Mouse (Mus musculus) forebrain, postnatal 0 days (tissue): ENCODE data around the gene Olfr104-ps. TPM values are rescaled to one million over a fixed set of nuclear protein-coding genes. Genes with fewer than 3 reads are reported as not detected.

Experiments used
- ATAC-seq: fragments of 200-750 bp; cut with Nextera tagmentation; 2 replicates; pipeline ENCODE4 v1.8.0; 2017; ENCODE audit warnings: mild to moderate bottlenecking, moderate library complexity
- DNase-seq: peaks from one replicate; pipeline ENCODE4 v3.0.0-alpha.2; 2015
- H3K27ac ChIP-seq: fragments of 300-500 bp; sonication (generic); 2 replicates; pipeline ENCODE4 v1.5.1; 2014; ENCODE audit warnings: low read depth, mild to moderate bottlenecking, antibody characterized with exemption, low read length, moderate library complexity, mixed read lengths
- H3K27me3 ChIP-seq: fragments of 300-500 bp; sonication (generic); 2 replicates; pipeline ENCODE4 v1.6.1; 2014; ENCODE audit warnings: mild to moderate bottlenecking, low read length, mixed read lengths; ENCODE audit not compliant: insufficient read depth
- H3K36me3 ChIP-seq: fragments of 300-500 bp; sonication (generic); 2 replicates; pipeline ENCODE4 v1.6.1; 2014; ENCODE audit warnings: mild to moderate bottlenecking, moderate library complexity; ENCODE audit not compliant: insufficient read depth
- H3K4me1 ChIP-seq: fragments of 300-500 bp; sonication (generic); 2 replicates; pipeline ENCODE4 v1.6.1; 2014; ENCODE audit warnings: antibody characterized with exemption; ENCODE audit not compliant: insufficient read depth
- H3K4me2 ChIP-seq: fragments of 300-500 bp; sonication (generic); 2 replicates; pipeline ENCODE4 v1.6.1; 2014; ENCODE audit warnings: low read depth, mild to moderate bottlenecking, moderate library complexity
- H3K4me3 ChIP-seq: fragments of 300-500 bp; sonication (generic); 2 replicates; pipeline ENCODE4 v1.5.1; 2014; ENCODE audit warnings: low read depth, low read length, mixed read lengths
- H3K9ac ChIP-seq: fragments of 300-500 bp; sonication (generic); 2 replicates; pipeline ENCODE4 v1.6.1; 2014; ENCODE audit warnings: mild to moderate bottlenecking
- H3K9me3 ChIP-seq: fragments of 300-500 bp; sonication (generic); 2 replicates; pipeline ENCODE4 v1.6.1; 2016; ENCODE audit warnings: low read length
- CTCF ChIP-seq: sonication (generic); IDR thresholded peaks from 2 replicates; pipeline ENCODE4 v1.5.1; 2016; ENCODE audit warnings: antibody characterized with exemption, control low read depth, low read depth
- WGBS: fragments of 180-500 bp; shearing (Covaris S2); extraction: QIAGEN DNeasy Blood & Tissue Kit; methylation state at CpG from one replicate; pipeline ENCODE4 v1.1.7; 2014; 5-methylcytosine and 5-hydroxymethylcytosine counted together
- polyA plus RNA-seq: library from polyadenylated mRNA; unstranded; fragments of >200 nt; fragmentation: Nextera tagmentation; extraction: Ambion mirVana; gene quantifications from 2 replicates; pipeline ENCODE4 v1.2.1, GENCODE M21; 2015
- total RNA-seq: library from RNA; depleted of rRNA; stranded (reverse); fragments of >200 nt; gene quantifications from 2 replicates; pipeline ENCODE4 v1.2.3, GENCODE M21; 2014; rRNA removed

The Olfr104-ps gene
- total RNA-seq: not detected in 2 replicates
- not detected in 2 replicates for polyA plus RNA-seq

DNA sequence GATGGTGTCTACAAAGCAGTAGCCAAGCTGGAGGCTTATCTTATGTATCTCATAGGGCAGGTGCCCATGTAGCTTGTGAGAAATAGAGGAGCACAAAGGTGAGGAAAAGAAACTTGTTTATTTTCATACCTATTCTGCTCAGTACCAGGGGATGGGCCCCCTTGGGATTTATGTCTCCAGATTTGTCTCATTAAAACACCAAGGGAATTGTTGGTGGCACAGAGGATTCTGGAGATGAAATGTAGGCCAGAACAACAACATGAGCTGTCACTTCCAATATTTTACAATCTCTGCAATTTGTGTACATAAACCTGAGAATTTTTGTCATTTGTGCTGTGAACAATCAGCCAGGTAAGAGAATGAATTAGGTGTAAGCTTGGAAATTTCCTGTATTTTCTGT lies at the start of gene Olfr104-ps:
TSS of gene Olfr104-ps (plus strand) at position 301 of the 400 bp plus-strand sequence.
- no peaks in the 10 kb centered on the region for H3K36me3 ChIP-seq
- DNase-seq (no peak), ATAC-seq (no peak)
- H3K27me3 ChIP-seq: no peaks in the 10 kb centered on the region
- no peak within 1 kb of the TSS for H3K4me2 ChIP-seq
- H3K27ac ChIP-seq: no peak within 1 kb of the TSS
- no peak within 1 kb of the TSS for H3K4me3 ChIP-seq
- no peaks in the 10 kb centered on the region for H3K9me3 ChIP-seq
- no peak within 1 kb of the TSS for H3K9ac ChIP-seq
- H3K4me1 ChIP-seq: no peaks in the 10 kb centered on the region
- no peak for TF ChIP-seq CTCF

DNA sequence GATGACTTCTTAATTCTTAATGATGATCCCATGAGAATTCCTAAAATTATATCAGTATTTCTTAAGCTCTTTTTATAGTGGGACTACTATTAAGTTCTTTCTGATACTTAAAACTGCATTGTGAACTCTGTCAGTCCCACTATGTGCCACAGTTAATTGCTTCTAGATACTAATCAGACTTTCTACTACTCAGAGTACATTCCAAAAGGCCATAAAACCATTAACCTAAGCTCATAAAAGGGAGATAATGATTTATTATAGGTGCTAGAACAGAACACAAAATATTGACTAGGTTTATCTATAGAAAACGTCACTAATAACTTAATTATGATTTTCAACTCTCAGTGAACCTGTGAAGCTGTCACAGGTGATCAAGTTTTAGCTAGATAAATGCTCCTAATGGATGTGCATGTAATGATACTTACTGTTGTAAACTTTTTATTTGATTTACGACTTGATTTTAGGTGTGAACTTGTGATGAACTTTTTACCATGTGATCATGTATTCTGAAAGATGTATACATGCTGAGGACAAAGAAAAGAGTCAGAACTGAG lies 49.2 kb upstream of the Olfr104-ps start:
- Histone ChIP-seq H3K4me3 (no peak overlapping the region), H3K4me1 (no peaks in the 10 kb centered on the region), H3K9me3 (no peaks in the 10 kb centered on the region), H3K4me2 (no peak overlapping the region), H3K9ac (no peak overlapping the region), H3K36me3 (no peaks in the 10 kb centered on the region), H3K27me3 (no peaks in the 10 kb centered on the region), H3K27ac (no peak overlapping the region)
- WGBS: 54% methylated on average over 2 of the region's 2 CpGs
- no peak for TF ChIP-seq CTCF
- no peak for DNase-seq
- no peak for ATAC-seq

DNA sequence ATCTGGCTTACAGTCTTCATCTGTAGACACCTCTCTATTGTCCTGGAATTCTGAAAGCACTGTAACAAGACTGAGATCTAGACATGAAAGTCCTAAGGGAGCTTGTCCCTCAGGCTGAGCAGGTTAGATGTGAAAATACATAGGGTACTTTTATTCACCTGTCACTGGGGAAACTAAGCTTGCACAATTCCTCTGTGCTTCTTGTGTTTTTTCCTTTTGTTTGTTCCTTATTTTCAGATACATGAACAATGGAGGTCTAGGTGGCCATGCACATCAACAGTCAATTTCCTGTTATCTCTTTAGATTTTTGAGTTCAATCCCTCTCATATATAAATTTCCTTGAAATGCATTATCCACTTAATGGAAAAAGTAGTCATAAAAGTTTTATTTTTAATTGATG lies 42.4 kb upstream of the Olfr104-ps start, which contains the start of gene Olfr102:
TSS of gene Olfr102 (minus strand) at position 101 of the 400 bp plus-strand sequence.
- no peak for TF ChIP-seq CTCF
- H3K9me3 ChIP-seq: no peaks in the 10 kb centered on the region
- no peak for ATAC-seq
- no peaks in the 10 kb centered on the region for H3K27me3 ChIP-seq
- H3K4me1 ChIP-seq: no peaks in the 10 kb centered on the region
- no peak within 1 kb of the TSS for H3K4me3 ChIP-seq
- no peak for DNase-seq
- H3K9ac ChIP-seq: no peak within 1 kb of the TSS
- H3K4me2 ChIP-seq: no peak within 1 kb of the TSS
- H3K36me3 ChIP-seq: no peaks in the 10 kb centered on the region
- no peak within 1 kb of the TSS for H3K27ac ChIP-seq

DNA sequence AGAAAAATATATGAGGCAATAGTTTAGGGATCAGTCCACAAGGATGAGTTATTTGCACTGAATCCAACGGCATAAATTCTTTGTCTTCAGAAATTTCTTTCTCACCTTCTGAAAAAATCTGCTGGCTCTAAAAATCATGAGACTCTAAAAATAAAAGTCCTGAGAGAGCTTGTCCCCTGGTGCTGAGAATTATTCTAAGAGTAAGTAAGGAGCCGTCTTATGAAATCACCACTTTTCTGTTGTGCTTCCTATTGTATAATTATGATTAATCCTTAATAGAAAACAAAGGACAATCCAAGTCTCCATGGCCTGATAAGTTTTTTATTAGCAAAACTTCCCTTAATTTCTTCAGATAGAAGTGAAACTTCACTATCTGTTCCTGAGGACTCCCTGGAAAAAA lies 19.8 kb upstream of the Olfr104-ps start, which contains the start of gene Olfr103:
TSS of gene Olfr103 (minus strand) at position 101 of the 400 bp plus-strand sequence.
- H3K4me2 ChIP-seq: no peak within 1 kb of the TSS
- ATAC-seq (no peak), DNase-seq (no peak)
- H3K4me1 ChIP-seq: no peaks in the 10 kb centered on the region
- H3K9ac ChIP-seq: no peak within 1 kb of the TSS
- no peak within 1 kb of the TSS for H3K4me3 ChIP-seq
- no peaks in the 10 kb centered on the region for H3K27me3 ChIP-seq
- no peaks in the 10 kb centered on the region for H3K9me3 ChIP-seq
- TF ChIP-seq CTCF: no peak
- no peaks in the 10 kb centered on the region for H3K36me3 ChIP-seq
- WGBS: 85% methylated on average over 2 of the region's 2 CpGs
- H3K27ac ChIP-seq: no peak within 1 kb of the TSS

DNA sequence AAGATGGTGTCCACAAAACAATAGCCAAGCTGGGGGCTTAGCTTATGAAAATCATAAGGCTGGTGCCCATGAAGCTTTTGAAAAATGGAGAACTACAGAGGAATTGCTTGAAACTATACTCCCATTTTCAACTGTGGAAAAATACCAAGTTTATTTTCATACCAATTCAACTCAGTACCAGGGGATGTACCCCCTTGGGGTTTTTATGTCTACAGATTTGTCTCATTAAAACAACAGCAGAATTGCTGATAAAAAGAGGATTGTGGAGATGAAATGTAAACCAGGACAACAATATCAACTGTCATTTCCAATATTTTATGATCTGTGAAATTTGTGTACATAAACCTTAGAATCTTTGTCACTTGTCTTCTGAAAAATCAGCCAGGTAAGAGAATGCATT lies 19.4 kb downstream of the Olfr104-ps start, which contains the start of gene Olfr105-ps:
TSS of gene Olfr105-ps (plus strand) at position 301 of the 400 bp plus-strand sequence.
- DNase-seq (no peak), ATAC-seq (no peak)
- H3K4me1 ChIP-seq: no peaks in the 10 kb centered on the region
- no peak within 1 kb of the TSS for H3K9ac ChIP-seq
- H3K4me3 ChIP-seq: no peak within 1 kb of the TSS
- no peaks in the 10 kb centered on the region for H3K36me3 ChIP-seq
- H3K27me3 ChIP-seq: no peaks in the 10 kb centered on the region
- TF ChIP-seq CTCF: no peak
- H3K4me2 ChIP-seq: no peak within 1 kb of the TSS
- H3K9me3 ChIP-seq: no peaks in the 10 kb centered on the region
- no peak within 1 kb of the TSS for H3K27ac ChIP-seq

DNA sequence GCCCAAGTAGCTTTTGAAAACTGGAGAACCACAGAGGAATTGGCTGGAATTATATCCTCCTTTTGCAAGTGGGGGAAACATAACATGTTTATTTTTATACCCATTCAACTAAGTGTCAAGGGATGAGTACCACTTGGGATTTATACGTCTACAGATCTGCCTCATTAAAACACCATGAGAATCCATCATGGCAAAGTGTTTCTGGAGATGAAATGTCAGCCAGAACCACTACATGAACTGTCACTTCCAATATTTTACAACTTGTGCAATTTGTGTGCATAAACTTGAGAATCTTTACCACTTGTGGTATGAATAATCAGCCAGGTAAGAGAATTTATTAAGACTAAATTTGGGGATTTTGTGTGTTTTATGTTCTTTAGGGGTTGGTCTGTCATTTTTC lies 30.7 kb downstream of the Olfr104-ps start, which contains the start of gene Olfr106-ps:
TSS of gene Olfr106-ps (plus strand) at position 301 of the 400 bp plus-strand sequence.
- no peak for TF ChIP-seq CTCF
- Histone ChIP-seq H3K27ac (no peak within 1 kb of the TSS), H3K27me3 (no peaks in the 10 kb centered on the region), H3K36me3 (no peaks in the 10 kb centered on the region), H3K4me1 (no peaks in the 10 kb centered on the region), H3K9ac (no peak within 1 kb of the TSS), H3K4me3 (no peak within 1 kb of the TSS), H3K4me2 (no peak within 1 kb of the TSS), H3K9me3 (no peaks in the 10 kb centered on the region)
- DNase-seq (no peak), ATAC-seq (no peak)
- WGBS: 74% methylated on average over 1 of the region's 1 CpGs

DNA sequence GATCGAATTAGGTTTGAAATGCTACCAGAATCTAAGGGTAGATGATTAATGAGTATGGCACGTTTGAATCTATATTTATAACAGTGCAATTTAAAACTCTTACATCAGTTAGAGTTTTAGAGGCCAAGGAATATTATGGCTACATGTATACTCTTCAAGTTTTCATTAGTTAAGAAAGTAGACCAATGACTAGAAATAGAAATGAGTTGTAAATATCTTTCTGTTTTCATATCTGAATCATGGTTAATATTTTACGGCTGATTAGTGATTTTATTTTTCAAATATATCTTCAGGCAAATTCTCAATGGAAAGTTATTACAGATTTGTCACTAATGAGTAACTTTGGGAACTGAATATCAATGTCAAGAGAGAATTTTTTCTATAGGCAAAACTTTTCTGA lies 39.5 kb downstream of the Olfr104-ps start, which contains the start of gene Olfr107:
TSS of gene Olfr107 (plus strand) at position 301 of the 400 bp plus-strand sequence.
- Histone ChIP-seq H3K36me3 (no peaks in the 10 kb centered on the region), H3K9me3 (no peaks in the 10 kb centered on the region), H3K4me2 (no peak within 1 kb of the TSS), H3K27me3 (no peaks in the 10 kb centered on the region), H3K27ac (no peak within 1 kb of the TSS), H3K4me3 (no peak within 1 kb of the TSS), H3K9ac (no peak within 1 kb of the TSS), H3K4me1 (no peaks in the 10 kb centered on the region)
- ATAC-seq: no peak
- DNase-seq: no peak
- WGBS: 83% methylated on average over 3 of the region's 3 CpGs
- no peak for TF ChIP-seq CTCF
